Mouse (Mus musculus) cerebellum, adult 11 months (tissue): ENCODE measurements at regions not wholly inside any gene's neighbourhood (a gene's known extent, or its start where the extent isn't known, plus 50 kb on each side); places are given as distances from the start of the nearest gene placed in this dataset.

ENCODE experiments used
- DNase-seq: peaks from one replicate; pipeline ENCODE4 v3.0.0; 2022

DNA sequence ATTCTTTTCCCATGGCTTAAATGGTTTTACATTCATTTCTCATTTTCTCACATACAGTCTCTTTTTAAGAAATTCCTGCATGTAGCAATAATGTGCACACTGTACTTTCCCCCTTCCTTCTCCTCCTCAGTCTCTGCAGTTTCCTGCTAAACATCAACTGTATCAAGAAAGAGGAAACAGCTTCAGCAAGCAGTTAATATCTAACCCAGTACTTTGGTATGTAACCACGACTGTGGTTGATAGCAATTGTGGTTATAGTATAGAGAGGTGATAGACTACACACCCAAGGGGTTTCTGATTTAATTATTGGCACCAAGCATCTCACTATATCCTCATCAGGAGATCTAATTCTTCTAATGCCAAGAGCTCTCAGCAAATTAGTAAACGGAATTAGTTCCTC is 52.8 kb upstream of the Eci2 start:
- no peak for DNase-seq

DNA sequence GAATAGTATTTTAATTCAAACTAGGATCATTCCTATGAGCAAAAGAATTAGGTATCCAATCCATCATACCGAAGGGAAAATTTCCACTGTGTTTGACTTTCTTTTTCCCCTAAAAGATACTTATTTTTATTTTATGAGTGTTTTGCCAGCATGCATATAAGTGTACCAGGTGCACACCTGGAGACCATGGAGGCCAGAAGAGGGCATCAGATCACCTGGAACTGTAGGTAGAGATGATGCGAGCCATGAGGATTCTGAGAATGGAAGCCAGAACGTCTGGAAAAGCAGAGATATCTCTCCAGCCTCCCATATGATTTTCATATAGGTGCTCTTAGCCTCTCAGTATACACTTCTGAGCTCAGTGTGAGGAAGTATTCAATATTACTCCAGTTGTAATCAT is 58.5 kb upstream of the Eci2 start:
- DNase-seq = peak; percentile 11

DNA sequence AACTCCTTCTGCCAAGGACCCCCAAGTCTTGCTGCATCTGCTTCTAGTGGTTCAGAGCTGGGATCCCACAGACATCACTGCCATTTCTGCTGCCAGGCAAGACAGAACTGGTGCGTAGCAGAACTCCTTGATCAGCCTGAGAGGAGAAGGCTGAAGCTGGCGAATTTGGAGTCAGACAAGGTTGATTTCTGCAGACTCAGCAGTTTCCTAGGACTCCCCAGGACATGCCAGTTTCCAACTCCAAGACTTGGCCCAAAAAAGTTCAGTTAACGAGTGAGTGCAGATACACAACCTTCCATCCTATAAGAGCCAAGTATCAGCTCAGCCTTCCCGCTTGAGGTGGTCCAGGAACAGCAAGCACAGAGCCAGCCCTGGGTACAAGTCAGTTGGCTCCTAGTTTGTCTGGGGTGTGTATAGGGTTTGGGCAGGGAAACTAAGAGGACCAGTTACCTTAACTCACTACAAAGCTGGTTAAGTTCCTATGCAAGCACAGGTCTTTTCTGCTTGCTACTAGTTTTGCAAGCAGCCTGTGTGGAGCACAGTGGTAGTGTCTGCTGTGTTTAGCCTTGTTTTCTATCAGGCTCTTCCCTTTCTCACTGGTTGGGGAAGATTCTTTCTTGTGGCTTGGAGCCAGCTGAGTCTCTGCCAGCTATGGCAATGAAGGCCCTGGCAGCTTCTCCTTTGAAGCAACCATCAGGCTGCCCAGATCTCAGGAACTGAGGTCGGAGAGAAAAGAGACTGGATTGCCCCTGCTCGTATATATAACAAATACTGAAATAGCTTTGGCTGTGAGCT is 60.5 kb upstream of the Eci2 start:
- DNase-seq = peak; percentile 44

DNA sequence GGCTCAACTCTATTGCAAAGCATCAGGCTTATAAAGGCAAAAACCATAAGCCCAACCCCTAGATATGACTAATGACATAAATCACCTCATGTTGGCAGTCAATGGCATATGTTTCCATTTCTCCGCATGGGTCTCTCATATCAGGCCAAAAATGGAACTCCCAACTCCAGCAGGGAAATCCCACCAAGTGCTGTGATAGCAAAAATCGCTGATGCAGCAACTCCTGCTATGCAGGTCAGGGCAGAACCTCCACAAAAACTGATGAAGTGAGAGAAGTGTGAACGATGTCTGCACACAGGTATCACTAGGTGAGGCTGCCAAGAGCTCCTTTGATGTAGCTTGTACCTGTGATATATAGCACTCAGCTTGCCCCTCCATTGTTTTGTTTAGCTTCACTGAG is 64.3 kb upstream of the Eci2 start:
- DNase-seq = no peak

DNA sequence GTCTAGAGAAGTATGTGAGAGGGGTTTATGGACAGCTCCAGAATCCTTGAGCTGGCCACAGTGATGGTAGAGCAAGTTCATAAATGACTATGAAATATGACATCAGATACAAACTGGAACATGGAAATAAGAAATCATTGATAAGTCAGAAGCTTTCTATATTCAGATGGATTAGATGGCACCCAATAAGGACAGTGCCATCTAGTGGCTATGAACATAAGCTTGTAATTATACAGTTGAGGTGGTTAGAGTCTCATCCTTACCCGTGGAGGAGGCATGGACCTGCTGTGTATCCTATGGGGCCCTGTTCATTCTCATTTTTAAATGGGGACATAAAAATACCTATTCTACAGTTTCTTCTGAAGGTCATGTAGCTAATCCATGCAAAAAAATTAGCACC is 92.9 kb upstream of the Eci2 start:
- no peak for DNase-seq

- DNase-seq = no peak
Measured at GRCm38 (mm10) chr13:35129475-35129874, 102.6 kb upstream of the Eci2 start.

- DNase-seq = peak; percentile 3
Measured at GRCm38 (mm10) chr13:35131272-35132185, 104.6 kb upstream of the Eci2 start.

DNA sequence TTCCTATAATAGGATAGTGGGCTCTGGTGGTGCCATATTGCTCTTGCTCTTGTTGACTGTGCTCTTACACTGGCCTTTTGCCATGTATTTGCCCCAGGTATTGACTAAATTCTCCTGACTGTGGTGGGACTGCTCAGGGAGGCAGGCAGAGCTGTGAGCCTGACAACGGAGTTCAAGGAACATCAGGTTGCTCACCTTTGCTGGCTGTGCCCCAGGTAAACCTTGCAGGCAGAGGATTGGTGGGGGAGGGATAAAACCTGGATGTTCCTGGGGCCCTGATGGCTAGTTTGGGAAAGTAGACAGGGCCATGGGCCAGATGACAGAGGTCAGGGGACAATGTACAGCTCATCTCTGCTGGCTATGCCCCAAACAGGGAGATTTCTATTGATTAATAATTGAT is 124.7 kb upstream of the Eci2 start:
- no peak for DNase-seq

GRCm38 (mm10) chr13:35159456-35159855 is 132.6 kb upstream of the Eci2 start:
- no peak for DNase-seq

DNA sequence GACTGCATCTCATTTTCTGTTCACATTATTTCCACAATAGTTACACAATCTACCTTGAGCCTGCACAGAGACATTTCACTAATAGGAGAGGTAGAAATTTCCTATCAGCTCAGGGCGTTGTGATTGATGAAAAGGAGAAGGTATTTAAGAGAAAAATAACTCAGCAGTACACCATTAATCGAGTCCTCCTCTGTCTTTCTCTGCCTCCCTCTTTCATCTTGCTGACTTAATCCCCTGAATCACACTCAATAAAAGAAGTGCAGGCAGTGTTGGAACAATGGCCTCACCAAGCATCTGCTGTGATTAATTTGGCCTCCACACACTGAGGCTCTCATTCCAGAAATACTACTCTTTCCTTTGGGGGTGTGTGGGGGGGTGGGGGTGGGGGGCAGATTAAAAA is 133.9 kb upstream of the Eci2 start:
- no peak for DNase-seq

DNA sequence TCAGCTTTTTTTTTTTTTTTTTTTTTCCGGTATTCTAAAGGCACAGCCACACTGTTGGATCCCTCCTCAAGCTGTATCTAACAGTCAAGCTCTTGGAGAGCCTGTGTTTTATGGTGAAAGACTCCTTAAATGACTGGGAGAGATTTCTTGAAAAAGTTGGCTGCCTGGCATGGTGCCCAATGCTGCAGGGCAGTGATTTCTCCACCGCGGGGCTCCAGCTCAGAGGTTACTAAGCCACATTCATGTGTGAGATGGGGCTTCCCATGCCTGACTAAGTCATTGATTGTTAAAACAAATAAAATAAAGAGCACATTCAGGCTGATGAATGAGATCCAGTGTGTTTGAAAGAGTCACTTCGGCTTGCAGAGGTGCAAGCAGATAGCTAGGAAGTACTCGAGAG is 139.2 kb upstream of the Eci2 start:
- peak; percentile 6 for DNase-seq

DNA sequence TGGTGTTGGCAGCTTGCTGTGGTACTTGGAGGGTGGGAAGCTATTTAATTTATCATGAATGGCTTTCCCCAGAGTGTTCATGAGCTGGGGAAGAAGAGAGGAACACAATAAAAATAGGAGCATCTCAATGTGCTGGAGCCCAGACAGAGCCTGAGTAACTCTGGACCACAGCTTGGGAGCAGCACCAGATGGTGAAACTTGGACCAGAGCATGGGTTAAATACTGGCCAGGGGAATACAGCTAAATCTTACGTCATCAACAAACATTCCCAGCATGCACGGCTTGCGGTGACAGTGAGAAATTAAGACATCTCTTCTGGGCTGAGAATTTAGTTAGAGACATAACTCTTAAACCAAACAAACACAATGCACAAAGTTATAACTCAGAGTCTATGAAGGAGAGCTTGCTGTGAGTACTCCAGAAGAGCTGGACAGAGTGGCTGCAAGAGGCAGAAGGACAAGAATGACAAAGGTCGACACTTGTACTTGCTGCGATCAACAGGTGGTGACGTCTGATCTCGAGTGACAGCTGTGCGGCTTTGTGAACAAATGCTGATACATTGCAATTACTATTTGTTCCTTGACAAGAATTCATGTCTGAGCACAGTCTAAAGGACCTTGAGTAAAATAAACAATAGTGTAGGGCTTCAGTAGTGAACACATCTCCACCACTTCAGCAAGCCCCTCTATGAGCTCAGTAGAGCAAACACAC is 140.1 kb upstream of the Eci2 start:
- peak; percentile 24 for DNase-seq

DNA sequence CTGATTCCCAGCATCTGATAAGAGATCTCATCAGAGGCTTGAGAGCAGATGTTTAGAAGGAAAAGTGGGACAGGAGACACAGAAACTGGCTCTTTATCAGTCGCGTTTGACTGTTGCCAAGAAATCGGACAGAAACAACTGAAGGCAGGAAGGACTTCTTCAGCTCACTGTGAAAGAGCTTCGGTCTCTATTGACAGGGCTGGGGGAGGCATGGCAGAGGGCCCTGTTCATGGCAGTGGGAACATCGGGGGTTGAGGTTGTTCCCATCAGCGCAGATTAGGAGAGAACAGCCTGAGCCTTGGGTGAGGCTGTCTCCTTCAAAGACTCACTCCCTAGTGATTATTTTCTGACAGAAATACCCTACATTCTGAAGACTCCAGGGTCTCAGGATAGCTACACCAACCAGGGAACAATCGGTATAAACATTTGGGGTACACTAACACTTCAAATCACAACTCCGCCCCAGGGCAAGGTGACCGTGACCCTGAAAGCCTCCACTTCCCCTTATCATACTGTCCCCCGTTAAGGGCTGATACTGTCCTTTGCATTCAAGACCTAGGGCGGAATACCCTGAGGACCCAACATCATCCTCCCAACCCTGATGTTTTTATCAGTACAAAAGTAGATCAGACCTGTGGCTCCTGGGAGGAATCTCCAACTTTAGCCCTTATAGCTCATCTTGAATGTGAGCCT is 144.8 kb upstream of the Eci2 start:
- DNase-seq = no peak

GRCm38 (mm10) chr13:35173522-35173921 is 146.6 kb upstream of the Eci2 start:
- no peak for DNase-seq

DNA sequence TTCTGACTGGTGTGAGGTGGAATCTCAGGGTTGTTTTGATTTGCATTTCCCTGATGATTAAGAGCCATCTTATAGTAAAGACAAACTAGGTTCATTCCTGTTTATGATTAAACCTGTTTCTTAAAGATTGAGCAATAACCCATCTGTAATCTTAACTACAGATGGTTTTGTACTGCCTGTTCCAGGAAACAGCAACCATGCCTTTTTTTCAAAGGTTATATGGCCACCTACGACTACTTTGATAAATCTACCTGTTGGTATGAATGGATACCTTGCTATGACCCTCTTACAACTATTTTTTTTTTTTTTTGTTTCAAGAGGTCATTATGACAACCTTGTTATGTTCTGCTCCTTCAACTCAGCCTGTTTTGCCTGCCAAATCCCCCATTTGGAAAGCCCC is 148.7 kb upstream of the Eci2 start:
- no peak for DNase-seq

DNA sequence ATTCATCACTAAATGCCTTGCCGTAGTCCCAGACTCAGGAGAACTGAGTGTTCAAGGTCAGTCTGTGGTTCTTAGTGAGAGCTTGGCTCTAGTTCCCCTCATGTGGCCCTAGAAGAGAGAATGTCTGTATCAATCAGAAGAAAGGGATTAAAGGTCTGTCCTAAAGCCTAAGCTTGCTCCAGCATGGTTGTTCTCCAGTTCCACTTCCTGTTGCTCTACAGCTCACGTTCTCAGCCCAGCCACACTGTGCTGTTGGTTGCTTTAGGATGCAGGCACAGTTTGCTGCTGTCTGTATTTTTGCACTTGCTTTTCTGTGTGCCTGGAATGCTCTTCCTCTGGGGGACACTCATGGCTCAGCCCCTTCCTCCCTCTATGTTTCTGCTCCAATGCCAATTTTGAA is 150.4 kb upstream of the Eci2 start:
- no peak for DNase-seq

- DNase-seq = no peak
Measured at GRCm38 (mm10) chr13:35189028-35189711, 162.3 kb upstream of the Eci2 start.

DNA sequence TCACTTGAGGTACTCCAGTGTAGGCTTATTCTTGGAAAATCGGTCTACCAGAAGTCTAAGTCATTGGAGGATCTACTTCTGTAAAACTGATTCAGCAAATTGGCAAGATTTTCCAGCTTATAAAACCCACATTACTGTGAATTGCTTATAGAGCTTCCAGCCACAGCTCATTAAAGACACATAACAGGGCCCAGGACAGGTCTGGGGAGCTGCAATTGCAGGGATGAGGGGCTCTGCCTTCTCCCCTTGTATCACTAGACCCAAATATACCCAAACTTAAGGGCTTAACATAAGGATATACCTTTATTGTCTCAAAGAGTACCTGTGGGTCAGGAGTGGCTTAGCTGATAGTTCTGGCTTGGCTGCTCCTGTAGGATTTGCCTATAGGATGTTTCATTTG is 175.2 kb upstream of the Eci2 start:
- DNase-seq = no peak

DNA sequence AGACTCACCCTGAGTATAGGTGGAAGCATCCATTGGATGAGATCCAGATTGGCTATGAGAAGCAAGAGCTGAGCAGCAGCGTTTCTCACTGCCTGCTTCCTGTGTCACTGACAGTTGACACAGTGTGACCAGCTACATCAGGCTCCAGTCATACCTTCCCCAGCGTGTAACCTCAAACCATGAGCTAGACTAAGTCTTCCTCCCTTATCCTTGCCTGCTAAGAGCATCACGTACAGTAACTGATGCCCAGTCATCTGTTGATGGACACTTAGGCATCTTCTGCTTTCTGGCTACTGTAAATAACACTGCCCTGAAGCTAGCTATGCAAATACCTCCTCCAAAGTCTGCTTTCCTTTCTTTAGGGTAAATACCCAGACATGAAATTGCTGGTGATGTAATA is 181.4 kb upstream of the Eci2 start:
- DNase-seq = no peak

- no peak for DNase-seq
Measured at GRCm38 (mm10) chr13:35209551-35209950, 182.7 kb upstream of the Eci2 start.

GRCm38 (mm10) chr13:35211834-35212233 is 184.9 kb upstream of the Eci2 start:
- DNase-seq = no peak

DNA sequence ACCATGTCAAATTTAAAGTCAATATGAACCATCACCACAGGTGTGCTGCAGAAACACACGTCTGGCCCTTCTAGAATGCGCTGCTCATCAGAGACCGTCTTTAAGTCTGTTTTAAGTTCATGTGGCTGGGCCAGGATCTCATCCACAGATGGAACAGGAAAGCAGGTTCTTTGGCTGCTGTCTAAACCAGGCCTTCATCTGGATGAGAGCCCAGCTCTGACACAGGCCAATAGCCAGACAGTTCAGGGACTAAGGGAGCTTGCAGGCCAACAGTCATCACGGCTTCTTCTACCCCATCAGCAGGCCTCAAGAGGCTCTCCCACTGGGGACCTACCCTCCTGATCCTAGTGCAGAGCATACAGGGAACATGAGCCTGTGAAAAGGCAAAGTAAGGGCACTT is 185.4 kb upstream of the Eci2 start:
- peak; percentile 73 for DNase-seq
